Mouse (Mus musculus) v-Abl transformed pro-B cells (cell line): Measurements from ENCODE around the gene Stxbp5l.
"Not testable (repeated sequence)": the region's sequence is repeated elsewhere in the genome, so short reads cannot be mapped to it uniquely, and the experiment has no call there.

Source experiments
- in situ Hi-C, 2 experiments: fragments of 400-800 bp; cut with MboI; formaldehyde crosslinking; loops; one replicate each; pipeline ENCODE4 v1.15.1; 2025; ENCODE audit not compliant: unreplicated experiment in 2 of 2

Gene Stxbp5l

GRCm38 (mm10) chr16:37384821-37385344, at the start of gene Stxbp5l:
TSS of gene Stxbp5l (minus strand) at chr16:37384962.
- in situ Hi-C loops: no loop called here

- in situ Hi-C loops: no loop called here
Measured at GRCm38 (mm10) chr16:37433418-37434204, 48.8 kb upstream of the Stxbp5l start.

- in situ Hi-C loops: no loop called here
Measured at GRCm38 (mm10) chr16:37425434-37425833, 40.7 kb upstream of the Stxbp5l start.

GRCm38 (mm10) chr16:37422874-37423273, 38.1 kb upstream of the Stxbp5l start:
- in situ Hi-C loops: no loop called here

- in situ Hi-C loops: no loop called here
Measured at GRCm38 (mm10) chr16:37421851-37422250, 37.1 kb upstream of the Stxbp5l start.

GRCm38 (mm10) chr16:37420512-37420911, 35.8 kb upstream of the Stxbp5l start:
- in situ Hi-C loops: no loop called here

- in situ Hi-C loops: no loop called here
Measured at GRCm38 (mm10) chr16:37405536-37405935, 20.8 kb upstream of the Stxbp5l start.

- in situ Hi-C loops: no loop called here
Measured at GRCm38 (mm10) chr16:37404922-37405321, 20.2 kb upstream of the Stxbp5l start.

- in situ Hi-C loops: no loop called here
Measured at GRCm38 (mm10) chr16:37389964-37390363, 5.2 kb upstream of the Stxbp5l start.

GRCm38 (mm10) chr16:37389201-37389905, 4.6 kb upstream of the Stxbp5l start:
- in situ Hi-C loops: no loop called here

GRCm38 (mm10) chr16:37384369-37384768, 393 bp downstream of the Stxbp5l start:
- in situ Hi-C loops: no loop called here

GRCm38 (mm10) chr16:37383426-37383825, 1.3 kb downstream of the Stxbp5l start:
- in situ Hi-C loops: no loop called here

- in situ Hi-C loops: no loop called here
Measured at GRCm38 (mm10) chr16:37372716-37373115, 12.0 kb downstream of the Stxbp5l start.

- in situ Hi-C loops: no loop called here
Measured at GRCm38 (mm10) chr16:37367426-37367825, 17.3 kb downstream of the Stxbp5l start.

GRCm38 (mm10) chr16:37363958-37364357, 20.8 kb downstream of the Stxbp5l start:
- in situ Hi-C loops: no loop called here

- in situ Hi-C loops: no loop called here
Measured at GRCm38 (mm10) chr16:37355621-37356020, 29.1 kb downstream of the Stxbp5l start.

- in situ Hi-C loops: no loop called here
Measured at GRCm38 (mm10) chr16:37347092-37347491, 37.7 kb downstream of the Stxbp5l start.

- in situ Hi-C loops: no loop called here
Measured at GRCm38 (mm10) chr16:37344960-37345359, 39.8 kb downstream of the Stxbp5l start.

GRCm38 (mm10) chr16:37341446-37341845, 43.3 kb downstream of the Stxbp5l start:
- in situ Hi-C loops: not testable (repeated sequence)

GRCm38 (mm10) chr16:37338177-37338576, 46.6 kb downstream of the Stxbp5l start:
- in situ Hi-C loops: no loop called here

GRCm38 (mm10) chr16:37337529-37337928, 47.2 kb downstream of the Stxbp5l start:
- in situ Hi-C loops: no loop called here

GRCm38 (mm10) chr16:37304441-37304840, 80.3 kb downstream of the Stxbp5l start:
- in situ Hi-C loops: no loop called here
